Mouse (Mus musculus) forebrain, embryonic 12.5 days (tissue): ENCODE data around the gene Naa35. TPM values are rescaled to one million over a fixed set of nuclear protein-coding genes. Genes with fewer than 3 reads are reported as not detected.

Experiments used
- ATAC-seq: fragments of 200-750 bp; cut with Nextera tagmentation; 2 replicates; pipeline ENCODE4 v1.8.0; 2017; ENCODE audit warnings: moderate TSS enrichment; ENCODE audit not compliant: low FRiP score
- H3K27ac ChIP-seq: fragments of 300-500 bp; sonication (generic); 2 replicates; pipeline ENCODE4 v1.5.1; 2016; ENCODE audit warnings: mild to moderate bottlenecking
- H3K27me3 ChIP-seq: fragments of 300-500 bp; sonication (generic); 2 replicates; pipeline ENCODE4 v1.6.1; 2016; ENCODE audit warnings: mild to moderate bottlenecking
- H3K36me3 ChIP-seq: fragments of 300-500 bp; sonication (generic); replicated peaks from 2 replicates; pipeline ENCODE4 v1.6.1; 2016; ENCODE audit warnings: mild to moderate bottlenecking
- H3K4me1 ChIP-seq: fragments of 300-500 bp; sonication (generic); 2 replicates; pipeline ENCODE4 v1.6.1; 2016
- H3K4me2 ChIP-seq: fragments of 300-500 bp; sonication (generic); 2 replicates; pipeline ENCODE4 v1.6.1; 2016; ENCODE audit warnings: mild to moderate bottlenecking, moderate library complexity
- H3K4me3 ChIP-seq: fragments of 300-500 bp; sonication (generic); replicated peaks from 2 replicates; pipeline ENCODE4 v1.5.1; 2016; ENCODE audit warnings: mild to moderate bottlenecking
- H3K9ac ChIP-seq: fragments of 300-500 bp; sonication (generic); 2 replicates; pipeline ENCODE4 v1.6.1; 2016; ENCODE audit warnings: mild to moderate bottlenecking
- H3K9me3 ChIP-seq: fragments of 300-500 bp; sonication (generic); 2 replicates; pipeline ENCODE4 v1.6.1; 2016
- WGBS: fragments of 180-500 bp; shearing (Covaris S2); methylation state at CpG from one replicate; pipeline ENCODE4 v1.1.7; 2016; 5-methylcytosine and 5-hydroxymethylcytosine counted together
- polyA plus RNA-seq: library from polyadenylated mRNA; unstranded; fragments of >200 nt; fragmentation: Nextera tagmentation; extraction: Ambion mirVana; gene quantifications from 2 replicates; pipeline ENCODE4 v1.2.1, GENCODE M21; 2016

Naa35 gene
- polyA plus RNA-seq, 1 experiment from 2014 or later: 151 TPM

DNA sequence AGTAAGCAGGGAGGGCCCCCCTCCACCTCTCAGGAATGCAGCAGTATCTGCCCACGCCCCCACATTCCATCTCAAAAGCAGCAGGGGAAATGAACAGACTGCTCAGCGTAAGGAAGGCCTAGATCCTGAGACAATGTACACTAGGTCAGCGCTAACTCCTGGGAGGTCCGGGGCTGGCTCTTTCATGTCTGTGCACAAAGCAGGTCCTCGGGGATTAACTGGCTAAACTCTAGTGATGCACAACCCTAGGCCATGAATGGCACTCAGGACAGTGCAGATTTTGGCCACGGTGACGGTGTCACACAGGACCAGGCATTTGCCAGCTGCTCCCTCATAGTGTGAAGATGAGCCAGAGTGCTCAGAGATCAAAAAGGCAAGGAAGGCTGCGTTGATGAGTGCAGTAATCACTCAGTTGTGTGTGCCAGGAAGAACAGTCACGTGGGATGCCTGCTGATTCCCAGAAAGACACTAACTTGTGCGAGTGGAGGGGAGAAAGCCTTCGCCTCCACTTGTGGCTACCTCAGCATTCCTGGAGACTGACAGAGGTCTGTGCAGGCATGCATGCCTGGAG is 61.7 kb downstream of the Naa35 start:
- Histone ChIP-seq H3K4me3 (no peak overlapping the region), H3K9ac (no peak overlapping the region), H3K36me3 (peaks cover 76% of the 10 kb centered on the region), H3K4me1 (peaks cover 12% of the 10 kb centered on the region), H3K27me3 (no peaks in the 10 kb centered on the region), H3K9me3 (no peaks in the 10 kb centered on the region), H3K4me2 (no peak overlapping the region), H3K27ac (0 out of 2 replicates have a peak overlapping the region, but pooled peaks have one; percentile 37)
- ATAC-seq: no peak
- 39% methylated on average over 11 of the region's 11 CpGs for WGBS

DNA sequence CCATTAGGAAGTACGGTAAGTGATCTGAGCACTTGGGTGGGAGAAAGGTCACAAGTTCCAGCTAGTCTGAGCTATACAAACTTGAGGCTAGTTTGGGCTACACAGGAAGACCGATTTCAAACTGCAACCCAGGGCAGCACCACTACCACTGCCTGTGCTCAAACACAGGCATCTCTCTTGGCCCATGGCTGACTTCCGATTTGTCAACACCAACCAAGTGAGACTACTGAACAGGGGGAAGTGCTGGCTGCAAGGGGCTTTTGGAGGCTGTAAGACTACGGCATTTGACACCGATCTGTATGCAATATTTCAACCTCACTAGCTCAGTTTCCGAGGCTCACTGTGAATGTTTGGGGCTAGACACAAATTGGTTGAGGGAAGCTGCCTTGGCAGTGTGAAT is 62.4 kb downstream of the Naa35 start:
- H3K27me3 ChIP-seq: no peaks in the 10 kb centered on the region
- H3K36me3 ChIP-seq: peaks cover 70% of the 10 kb centered on the region
- H3K4me1 ChIP-seq: peaks cover 16% of the 10 kb centered on the region
- H3K9ac ChIP-seq: no peak overlapping the region
- H3K4me3 ChIP-seq: no peak overlapping the region
- no peak overlapping the region for H3K4me2 ChIP-seq
- no peak for ATAC-seq
- no peaks in the 10 kb centered on the region for H3K9me3 ChIP-seq
- H3K27ac ChIP-seq: 0 out of 2 replicates have a peak overlapping the region, but pooled peaks have one; percentile 37
- WGBS: 89% methylated on average over 6 of the region's 6 CpGs

DNA sequence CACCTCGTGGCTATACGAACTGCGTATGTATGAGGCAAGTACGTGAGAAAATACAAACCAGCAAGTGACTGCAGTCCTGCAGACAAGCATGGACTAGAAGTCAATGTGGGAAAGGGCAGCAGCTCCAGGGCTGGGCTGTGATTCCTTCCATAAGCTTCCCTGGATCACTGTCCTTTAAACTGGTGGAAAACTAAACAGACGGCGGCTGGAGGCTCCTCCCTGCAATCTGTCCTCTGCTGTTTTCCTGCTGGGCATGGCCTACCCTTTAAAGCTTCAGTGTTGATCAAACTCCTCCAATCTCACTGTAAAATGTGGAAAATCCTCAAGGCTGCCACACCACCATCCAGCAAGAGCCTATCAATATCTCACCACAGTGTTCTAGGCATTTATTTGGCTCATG is 63.5 kb downstream of the Naa35 start:
- no peaks in the 10 kb centered on the region for H3K9me3 ChIP-seq
- 0 out of 2 replicates have a peak overlapping the region, but pooled peaks have one; percentile 4 for H3K9ac ChIP-seq
- H3K4me2 ChIP-seq: no peak overlapping the region
- no peaks in the 10 kb centered on the region for H3K27me3 ChIP-seq
- ATAC-seq: no peak
- H3K4me1 ChIP-seq: peaks cover 27% of the 10 kb centered on the region
- no peak overlapping the region for H3K27ac ChIP-seq
- 91% methylated on average over 6 of the region's 6 CpGs for WGBS
- H3K4me3 ChIP-seq: no peak overlapping the region
- peaks cover 64% of the 10 kb centered on the region for H3K36me3 ChIP-seq

DNA sequence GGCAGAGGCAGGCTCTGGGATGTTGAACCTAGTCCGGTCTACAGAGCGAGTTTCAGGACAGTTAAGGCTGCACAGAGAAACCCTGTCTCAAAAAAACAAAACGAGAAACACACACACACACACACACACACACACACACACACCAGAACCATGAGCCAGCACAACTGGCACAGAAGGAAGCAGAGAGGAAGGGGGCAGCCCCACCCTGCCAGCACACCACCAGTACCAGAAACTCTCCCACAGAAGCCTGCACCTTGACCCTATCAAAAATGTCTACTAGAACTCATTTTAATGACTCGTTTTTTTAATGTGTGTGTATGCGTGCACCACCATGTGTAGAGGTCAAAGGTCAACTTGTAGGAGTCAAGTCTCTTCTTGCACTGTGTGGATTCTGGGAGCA is 64.7 kb downstream of the Naa35 start:
- H3K4me3 ChIP-seq: no peak overlapping the region
- no peaks in the 10 kb centered on the region for H3K27me3 ChIP-seq
- H3K9me3 ChIP-seq: no peaks in the 10 kb centered on the region
- peaks cover 32% of the 10 kb centered on the region for H3K4me1 ChIP-seq
- ATAC-seq: no peak
- H3K36me3 ChIP-seq: peaks cover 72% of the 10 kb centered on the region
- no peak overlapping the region for H3K9ac ChIP-seq
- WGBS: 87% methylated on average over 5 of the region's 5 CpGs
- H3K27ac ChIP-seq: no peak overlapping the region
- no peak overlapping the region for H3K4me2 ChIP-seq

GRCm38 (mm10) chr13:59652651-59653050 is 67.6 kb downstream of the Naa35 start:
- H3K9ac ChIP-seq: no peak overlapping the region
- no peaks in the 10 kb centered on the region for H3K27me3 ChIP-seq
- H3K9me3 ChIP-seq: no peaks in the 10 kb centered on the region
- no peak overlapping the region for H3K4me2 ChIP-seq
- 42% methylated on average over 5 of the region's 5 CpGs for WGBS
- peaks cover 34% of the 10 kb centered on the region for H3K4me1 ChIP-seq
- no peak overlapping the region for H3K4me3 ChIP-seq
- peak overlapping the region; percentile 21; the same call in 1 of the 2 replicates for H3K27ac ChIP-seq
- peaks cover 53% of the 10 kb centered on the region for H3K36me3 ChIP-seq
- no peak for ATAC-seq

DNA sequence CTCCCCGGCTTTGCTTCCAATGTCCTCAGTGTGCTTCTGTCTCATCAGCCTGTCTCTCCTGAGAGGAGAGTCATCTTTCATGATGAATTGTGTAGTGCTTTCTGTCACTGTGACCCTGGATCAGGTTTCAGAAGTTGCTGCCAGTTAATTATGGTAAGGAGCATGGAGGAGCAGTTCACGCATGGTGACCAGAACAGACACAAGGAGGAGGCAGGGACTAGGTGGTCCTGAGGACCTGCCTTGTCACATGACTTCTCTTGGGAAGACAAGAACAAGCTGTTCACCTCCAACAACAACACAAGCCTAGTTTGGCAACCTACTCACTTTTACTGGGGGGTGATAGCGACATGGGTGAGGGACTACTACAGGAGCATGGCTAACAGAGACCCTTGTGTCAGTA is 68.1 kb downstream of the Naa35 start:
- no peaks in the 10 kb centered on the region for H3K27me3 ChIP-seq
- H3K27ac ChIP-seq: peak overlapping the region; percentile 21; the same call in 1 of the 2 replicates
- peaks cover 39% of the 10 kb centered on the region for H3K4me1 ChIP-seq
- H3K36me3 ChIP-seq: peaks cover 53% of the 10 kb centered on the region
- no peaks in the 10 kb centered on the region for H3K9me3 ChIP-seq
- no peak overlapping the region for H3K4me2 ChIP-seq
- H3K9ac ChIP-seq: no peak overlapping the region
- ATAC-seq: no peak
- WGBS: 73% methylated on average over 3 of the region's 3 CpGs
- H3K4me3 ChIP-seq: no peak overlapping the region

DNA sequence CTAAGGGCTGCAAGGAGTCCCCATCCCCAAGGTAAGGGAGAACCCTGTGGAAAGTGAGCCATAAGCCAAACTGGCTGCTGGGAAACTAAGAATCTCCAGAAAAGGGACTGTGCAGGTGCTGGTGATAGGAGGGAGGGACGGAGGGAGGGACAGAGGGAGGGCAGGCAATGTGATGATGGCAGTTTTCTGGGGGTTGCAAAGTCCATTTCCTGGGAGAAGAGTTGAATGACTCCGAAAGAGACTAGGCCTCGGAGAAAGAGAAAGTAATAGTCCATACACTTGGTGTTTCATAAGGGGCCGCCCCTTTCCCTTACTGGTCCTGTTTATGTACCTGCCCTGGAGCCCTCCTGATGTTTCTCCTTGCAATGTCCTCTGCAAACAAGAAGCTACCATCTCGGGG is 69.4 kb downstream of the Naa35 start:
- Histone ChIP-seq H3K27me3 (no peaks in the 10 kb centered on the region), H3K9me3 (no peaks in the 10 kb centered on the region), H3K9ac (no peak overlapping the region), H3K36me3 (peaks cover 52% of the 10 kb centered on the region), H3K4me1 (peaks cover 40% of the 10 kb centered on the region), H3K4me2 (no peak overlapping the region), H3K4me3 (no peak overlapping the region), H3K27ac (no peak overlapping the region)
- WGBS: 93% methylated on average over 5 of the region's 5 CpGs
- ATAC-seq: no peak

DNA sequence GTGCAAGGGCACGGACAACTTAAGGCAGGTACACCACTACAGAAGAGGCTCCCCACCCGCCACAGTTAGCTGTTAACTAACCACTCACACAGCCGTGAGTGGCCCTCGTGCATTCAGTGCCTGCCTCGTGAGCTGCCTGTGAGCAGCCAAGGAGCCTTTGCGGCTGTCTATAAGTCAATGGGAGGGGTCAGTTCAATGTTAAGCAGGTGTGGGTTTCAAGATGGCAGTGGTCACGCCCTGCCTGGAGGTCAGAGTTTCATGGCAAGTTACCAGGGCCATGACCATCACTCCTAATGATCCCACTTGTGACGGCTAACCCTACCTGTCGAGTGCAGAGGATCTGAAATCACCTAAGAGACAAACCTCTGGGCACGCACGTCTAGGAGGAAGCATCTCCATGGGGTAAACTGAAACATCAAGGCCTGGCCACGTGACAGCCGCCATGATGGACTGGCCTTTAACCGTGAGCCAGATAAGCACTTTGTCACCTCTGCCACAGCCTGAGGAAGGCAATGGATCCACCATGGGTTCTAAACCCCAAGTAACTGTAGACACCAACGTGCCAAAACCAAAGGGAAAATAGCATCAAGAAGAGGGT is 70.8 kb downstream of the Naa35 start:
- H3K9me3 ChIP-seq: no peaks in the 10 kb centered on the region
- 91% methylated on average over 15 of the region's 15 CpGs for WGBS
- peak overlapping the region; percentile 77; the same call in 1 of the 2 replicates for H3K27ac ChIP-seq
- ATAC-seq: no peak
- no peaks in the 10 kb centered on the region for H3K27me3 ChIP-seq
- H3K4me1 ChIP-seq: peaks cover 40% of the 10 kb centered on the region
- no peak overlapping the region for H3K9ac ChIP-seq
- H3K4me3 ChIP-seq: no peak overlapping the region
- no peak overlapping the region for H3K4me2 ChIP-seq
- H3K36me3 ChIP-seq: peaks cover 52% of the 10 kb centered on the region

DNA sequence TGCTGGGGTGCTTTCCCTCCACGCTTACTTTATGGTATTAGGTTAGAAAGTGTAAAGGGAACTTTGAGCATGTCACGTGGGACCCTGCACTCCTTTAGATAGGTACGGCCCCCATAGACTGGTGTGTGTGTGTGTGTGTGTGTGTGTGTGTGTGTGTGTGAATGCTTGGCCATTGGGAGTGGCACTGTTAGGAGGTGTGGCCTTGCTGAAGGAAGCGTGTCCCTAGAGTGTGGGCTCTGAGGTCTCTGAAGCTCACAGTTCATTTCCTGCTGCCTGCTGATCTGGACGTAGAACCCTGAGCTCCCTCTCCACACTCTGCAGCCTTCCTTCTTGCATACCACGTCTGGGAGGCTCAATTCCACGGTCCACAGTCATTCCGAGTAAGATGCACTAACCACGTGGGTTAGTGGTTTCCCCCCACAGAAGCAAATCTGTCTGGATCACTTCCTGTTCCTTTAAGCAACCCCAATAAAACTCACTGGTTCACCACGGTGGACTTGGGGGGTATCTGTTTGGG is 71.3 kb downstream of the Naa35 start:
- 72% methylated on average over 10 of the region's 10 CpGs for WGBS
- Histone ChIP-seq H3K4me1 (peaks cover 40% of the 10 kb centered on the region), H3K9me3 (no peaks in the 10 kb centered on the region), H3K4me2 (0 out of 2 replicates have a peak overlapping the region, but pooled peaks have one; percentile 8), H3K27me3 (no peaks in the 10 kb centered on the region), H3K36me3 (peaks cover 56% of the 10 kb centered on the region), H3K27ac (peak overlapping the region; percentile 77), H3K4me3 (no peak overlapping the region), H3K9ac (no peak overlapping the region)
- ATAC-seq: no peak

- 0 out of 2 replicates have a peak overlapping the region, but pooled peaks have one; percentile 8 for H3K4me2 ChIP-seq
These were observed 71.9 kb downstream of the Naa35 start for GRCm38 (mm10) chr13:59656975-59657388.

DNA sequence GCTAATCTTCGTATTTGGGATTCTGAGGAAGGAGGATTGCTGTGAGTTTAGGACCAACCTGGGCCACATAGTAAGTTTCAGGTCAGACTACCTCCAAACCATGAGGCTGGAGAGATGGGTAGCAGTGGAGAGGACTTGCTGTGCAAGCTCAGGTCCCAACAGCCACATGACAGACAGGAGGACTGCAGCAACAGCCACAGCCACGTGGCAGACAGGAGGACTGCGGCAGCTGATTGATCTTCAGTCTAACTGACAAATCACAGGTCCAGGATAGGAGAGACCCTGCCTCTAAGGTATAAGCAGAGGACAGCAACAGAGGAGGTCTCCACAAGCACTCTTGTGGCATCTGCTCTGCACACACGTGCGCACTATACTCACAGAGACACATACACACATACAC is 72.7 kb downstream of the Naa35 start:
- Histone ChIP-seq H3K4me3 (no peak overlapping the region), H3K4me2 (no peak overlapping the region), H3K27me3 (no peaks in the 10 kb centered on the region), H3K4me1 (peaks cover 33% of the 10 kb centered on the region), H3K27ac (0 out of 2 replicates have a peak overlapping the region, but pooled peaks have one; percentile 46), H3K9ac (no peak overlapping the region), H3K36me3 (peaks cover 70% of the 10 kb centered on the region), H3K9me3 (no peaks in the 10 kb centered on the region)
- no peak for ATAC-seq
- WGBS: 77% methylated on average over 5 of the region's 5 CpGs

More at GRCm38 (mm10) chr13:59656975-59657388, 71.9 kb downstream of the Naa35 start:
- no peaks in the 10 kb centered on the region for H3K9me3 ChIP-seq
- no peak overlapping the region for H3K4me3 ChIP-seq
- peaks cover 62% of the 10 kb centered on the region for H3K36me3 ChIP-seq
- H3K4me1 ChIP-seq: peaks cover 40% of the 10 kb centered on the region
- ATAC-seq: no peak
- 9% methylated on average over 4 of the region's 4 CpGs for WGBS
- no peaks in the 10 kb centered on the region for H3K27me3 ChIP-seq
- H3K9ac ChIP-seq: no peak overlapping the region
- peak overlapping the region; percentile 77 for H3K27ac ChIP-seq

GRCm38 (mm10) chr13:59660371-59660770 is 75.3 kb downstream of the Naa35 start:
- H3K4me1 ChIP-seq: peaks cover 19% of the 10 kb centered on the region
- H3K27ac ChIP-seq: no peak overlapping the region
- ATAC-seq: no peak
- no peaks in the 10 kb centered on the region for H3K27me3 ChIP-seq
- H3K4me3 ChIP-seq: no peak overlapping the region
- H3K4me2 ChIP-seq: no peak overlapping the region
- no peaks in the 10 kb centered on the region for H3K9me3 ChIP-seq
- peaks cover 83% of the 10 kb centered on the region for H3K36me3 ChIP-seq
- WGBS: 97% methylated on average over 3 of the region's 3 CpGs
- H3K9ac ChIP-seq: no peak overlapping the region
